Mouse (Mus musculus) spleen, adult 2 months (tissue): ENCODE data around the gene Slco4c1. TPM values are rescaled to one million over a fixed set of nuclear protein-coding genes. Genes with fewer than 3 reads are reported as not detected.

Experiments
- DNase-seq, 2 experiments: peaks; one replicate each; pipeline versions ENCODE4 v3.0.0 to v3.0.0-alpha.2; 2012 to 2021; ENCODE audit warnings: low spot score in 2 of 2, low read depth in 1 of 2
- H3K27ac ChIP-seq: fragments of 200-500 bp; 2 replicates; pipeline ENCODE4 v1.5.1; 2012; ENCODE audit warnings: low read length, inconsistent platforms; ENCODE audit not compliant: insufficient read depth
- H3K27me3 ChIP-seq: fragments of 200-500 bp; 2 replicates; pipeline ENCODE4 v1.6.1; 2012; ENCODE audit warnings: mild to moderate bottlenecking, moderate library complexity, low read length, inconsistent platforms; ENCODE audit not compliant: control insufficient read depth, insufficient read depth
- H3K36me3 ChIP-seq: fragments of 200-500 bp; 2 replicates; pipeline ENCODE4 v1.6.1; 2012; ENCODE audit warnings: mild to moderate bottlenecking, low read length, inconsistent platforms; ENCODE audit not compliant: control insufficient read depth, insufficient read depth
- H3K4me1 ChIP-seq: fragments of 200-500 bp; 2 replicates; pipeline ENCODE4 v1.6.1; 2011; ENCODE audit warnings: inconsistent platforms; ENCODE audit not compliant: control insufficient read depth, insufficient read depth, insufficient read length
- H3K4me3 ChIP-seq: fragments of 200-500 bp; 2 replicates; pipeline ENCODE4 v1.5.1; 2011; ENCODE audit warnings: mild to moderate bottlenecking, inconsistent platforms; ENCODE audit not compliant: insufficient read depth, insufficient read length; ENCODE audit errors: extremely low read depth
- CTCF ChIP-seq: fragments of 200-500 bp; IDR thresholded peaks from 2 replicates; pipeline ENCODE4 v1.5.1; 2011; ENCODE audit warnings: mild to moderate bottlenecking, inconsistent platforms; ENCODE audit not compliant: insufficient read depth, insufficient read length, insufficient replicate concordance; ENCODE audit errors: extremely low read depth
- POLR2A ChIP-seq: fragments of 200-500 bp; IDR thresholded peaks from 2 replicates; pipeline ENCODE4 v1.6.1; 2011; ENCODE audit warnings: low read depth, low read length, inconsistent platforms
- WGBS: fragments of 180-500 bp; shearing (Covaris S2); methylation state at CpG from one replicate; pipeline ENCODE4 v1.1.7; 2018; 5-methylcytosine and 5-hydroxymethylcytosine counted together
- polyA plus RNA-seq: library from polyadenylated mRNA; depleted of rRNA; stranded (reverse); fragments of >200 nt; gene quantifications from 2 replicates; pipeline ENCODE4 v1.2.3, GENCODE M21; 2012

Gene Slco4c1
- polyA plus RNA-seq, 1 experiment, result 0.06 TPM

GRCm38 (mm10) chr1:96870764-96871307 lies 1.1 kb downstream of the Slco4c1 start:
- WGBS, result 12% methylated on average over 7 of the region's 7 CpGs
- Histone ChIP-seq H3K27ac (no peak overlapping the region), H3K4me3 (no peak overlapping the region; the same call in 1 of the 2 replicates), H3K27me3 (no peaks in the 10 kb centered on the region; the same call in none of the 2 replicates), H3K4me1 (no peaks in the 10 kb centered on the region; the same call in 1 of the 2 replicates), H3K36me3 (no peaks in the 10 kb centered on the region)
- DNase-seq, result no peak
- TF ChIP-seq POLR2A (no peak), CTCF (no peak)

- no peak for DNase-seq
- H3K27ac ChIP-seq, result no peak overlapping the region
- H3K27me3 ChIP-seq, result no peaks in the 10 kb centered on the region; the same call in none of the 2 replicates
- no peaks in the 10 kb centered on the region; the same call in 1 of the 2 replicates for H3K4me1 ChIP-seq
- WGBS, result 96% methylated on average over 1 of the region's 1 CpGs
- H3K36me3 ChIP-seq, result no peaks in the 10 kb centered on the region
- H3K4me3 ChIP-seq, result no peak overlapping the region
- no peak for TF ChIP-seq POLR2A
- no peak for TF ChIP-seq CTCF
These were observed 3.2 kb downstream of the Slco4c1 start for GRCm38 (mm10) chr1:96868722-96869121.

GRCm38 (mm10) chr1:96866002-96866401 lies 6.0 kb downstream of the Slco4c1 start:
- no peaks in the 10 kb centered on the region for H3K4me1 ChIP-seq
- H3K36me3 ChIP-seq, result no peaks in the 10 kb centered on the region
- 89% methylated on average over 4 of the region's 4 CpGs for WGBS
- H3K27ac ChIP-seq, result no peak overlapping the region
- TF ChIP-seq POLR2A (no peak), CTCF (no peak)
- no peak overlapping the region for H3K4me3 ChIP-seq
- no peak for DNase-seq
- H3K27me3 ChIP-seq, result no peaks in the 10 kb centered on the region; the same call in 1 of the 2 replicates

GRCm38 (mm10) chr1:96864120-96864519 lies 7.9 kb downstream of the Slco4c1 start:
- TF ChIP-seq POLR2A, result no peak
- TF ChIP-seq CTCF, result no peak
- no peak for DNase-seq
- Histone ChIP-seq H3K4me1 (no peaks in the 10 kb centered on the region), H3K4me3 (no peak overlapping the region), H3K27ac (no peak overlapping the region), H3K27me3 (no peaks in the 10 kb centered on the region), H3K36me3 (no peaks in the 10 kb centered on the region)
- WGBS, result 80% methylated on average over 2 of the region's 2 CpGs

GRCm38 (mm10) chr1:96859995-96860684 lies 11.8 kb downstream of the Slco4c1 start:
- no peaks in the 10 kb centered on the region for H3K4me1 ChIP-seq
- H3K4me3 ChIP-seq, result no peak overlapping the region
- H3K27me3 ChIP-seq, result no peaks in the 10 kb centered on the region
- no peak for DNase-seq
- WGBS, result 55% methylated on average over 7 of the region's 7 CpGs
- no peak overlapping the region for H3K27ac ChIP-seq
- TF ChIP-seq CTCF, result no peak
- TF ChIP-seq POLR2A, result no peak
- no peaks in the 10 kb centered on the region for H3K36me3 ChIP-seq

GRCm38 (mm10) chr1:96853541-96853940 lies 18.4 kb downstream of the Slco4c1 start:
- Histone ChIP-seq H3K4me1 (no peaks in the 10 kb centered on the region), H3K36me3 (no peaks in the 10 kb centered on the region), H3K27ac (no peak overlapping the region), H3K27me3 (no peaks in the 10 kb centered on the region), H3K4me3 (no peak overlapping the region)
- no peak for DNase-seq
- TF ChIP-seq POLR2A (no peak), CTCF (no peak)
- WGBS, result 84% methylated on average over 4 of the region's 4 CpGs

GRCm38 (mm10) chr1:96849101-96849500 lies 22.9 kb downstream of the Slco4c1 start:
- no peak for TF ChIP-seq CTCF
- no peak for TF ChIP-seq POLR2A
- no peak overlapping the region for H3K27ac ChIP-seq
- H3K4me3 ChIP-seq, result no peak overlapping the region
- no peaks in the 10 kb centered on the region for H3K36me3 ChIP-seq
- no peak for DNase-seq
- H3K27me3 ChIP-seq, result no peaks in the 10 kb centered on the region
- no peaks in the 10 kb centered on the region for H3K4me1 ChIP-seq
- 28% methylated on average over 4 of the region's 4 CpGs for WGBS
